Mouse (Mus musculus): ENCODE measurements around the gene Fkrp.
A peak's percentile ranks its signal among the peaks of the same experiment; 100 is the strongest.

The Fkrp gene

DNA sequence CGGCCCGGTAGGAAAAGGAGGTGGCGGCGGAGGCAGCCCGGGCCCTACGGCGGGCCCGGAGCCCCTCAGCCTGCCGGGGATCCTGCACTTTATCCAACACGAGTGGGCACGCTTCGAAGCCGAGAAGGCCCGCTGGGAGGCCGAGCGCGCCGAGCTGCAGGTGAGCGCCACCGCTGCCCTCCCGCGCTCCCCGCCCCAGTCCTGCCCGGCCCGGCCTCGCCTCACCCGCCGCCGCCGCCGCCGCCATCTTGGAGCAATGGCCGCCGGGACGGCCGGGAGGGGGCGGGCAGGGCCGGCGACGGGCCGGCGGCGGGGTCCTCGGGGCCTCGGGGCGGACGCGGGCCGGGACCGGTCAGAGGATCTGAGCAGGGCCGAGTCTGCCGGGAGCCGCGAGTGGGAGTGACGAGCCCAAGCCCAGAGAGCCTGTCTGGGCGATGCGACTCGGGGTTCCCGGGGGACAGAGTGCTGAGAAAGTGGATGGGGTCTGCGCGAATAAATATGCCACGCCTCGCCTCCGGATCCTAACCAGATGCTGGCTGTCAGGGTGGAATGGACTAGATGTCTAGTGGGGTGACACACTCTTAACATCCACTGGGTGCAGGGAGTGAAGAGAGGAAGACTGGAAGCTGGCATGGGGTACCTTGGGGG is at the start of gene Fkrp:
Gene Fkrp, minus strand, starts transcription at position 258 of the 648 bp plus-strand sequence.
- peak; percentile 22 to 55 for DNase-seq (ENCODE audit: low spot score in 2 of 2)

DNA sequence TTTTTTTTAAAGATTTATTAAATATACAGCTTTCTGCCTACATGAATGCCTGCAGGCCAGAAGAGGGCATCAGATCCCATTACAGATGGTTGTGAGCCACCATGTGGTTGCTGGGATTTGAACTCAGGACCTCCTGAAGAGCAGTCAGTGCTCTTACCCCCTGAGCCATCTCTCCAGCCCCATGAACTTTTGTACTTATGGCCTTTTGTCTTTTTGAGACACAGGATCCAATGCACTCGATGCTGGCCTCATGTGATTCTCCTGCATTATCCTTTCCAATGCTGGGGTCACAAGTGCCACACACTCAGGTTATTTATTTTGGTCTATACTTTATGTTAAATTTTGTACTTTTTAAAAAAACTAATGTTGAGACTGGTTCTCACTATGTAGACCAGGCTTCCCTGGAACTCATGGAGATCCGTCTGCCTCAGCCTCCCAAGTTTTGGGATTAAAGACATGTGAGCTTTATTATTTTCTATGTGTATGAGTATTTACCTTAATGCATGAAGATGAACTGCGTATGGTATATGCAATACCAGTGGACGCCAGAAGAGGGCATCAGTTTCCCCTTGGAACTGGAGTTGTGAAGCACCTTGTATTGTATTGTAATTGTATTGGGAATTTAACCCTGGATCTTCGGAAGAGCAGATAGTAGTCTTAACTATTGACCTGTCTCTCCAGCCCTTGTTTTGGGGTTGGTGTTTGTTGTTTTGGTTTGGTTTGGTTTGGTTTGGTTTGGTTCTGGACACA is 43.5 kb upstream of the Fkrp start:
- peak in 1 of 2 experiments; percentile 67 for DNase-seq (ENCODE audit: low spot score in 2 of 2)

DNA sequence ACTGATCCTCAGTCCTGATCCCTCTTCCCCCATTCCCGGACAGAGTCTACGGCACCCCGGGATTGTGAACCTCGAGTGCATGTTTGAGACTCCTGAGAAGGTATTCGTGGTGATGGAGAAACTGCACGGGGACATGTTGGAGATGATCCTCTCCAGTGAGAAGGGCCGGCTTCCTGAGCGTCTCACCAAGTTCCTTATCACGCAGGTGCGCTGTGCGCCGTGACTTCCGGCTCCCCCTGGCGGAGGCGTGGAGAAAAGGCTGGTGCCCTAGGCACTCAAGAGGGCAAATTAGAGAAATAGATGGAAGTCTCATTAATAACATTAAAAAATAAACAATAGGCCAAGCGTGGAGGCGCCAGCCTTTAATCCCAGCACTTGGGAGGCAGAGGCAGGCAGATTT is 41.8 kb upstream of the Fkrp start:
- DNase-seq (ENCODE audit: low spot score in 2 of 2): peak in 1 of 2 experiments; percentile 67

DNA sequence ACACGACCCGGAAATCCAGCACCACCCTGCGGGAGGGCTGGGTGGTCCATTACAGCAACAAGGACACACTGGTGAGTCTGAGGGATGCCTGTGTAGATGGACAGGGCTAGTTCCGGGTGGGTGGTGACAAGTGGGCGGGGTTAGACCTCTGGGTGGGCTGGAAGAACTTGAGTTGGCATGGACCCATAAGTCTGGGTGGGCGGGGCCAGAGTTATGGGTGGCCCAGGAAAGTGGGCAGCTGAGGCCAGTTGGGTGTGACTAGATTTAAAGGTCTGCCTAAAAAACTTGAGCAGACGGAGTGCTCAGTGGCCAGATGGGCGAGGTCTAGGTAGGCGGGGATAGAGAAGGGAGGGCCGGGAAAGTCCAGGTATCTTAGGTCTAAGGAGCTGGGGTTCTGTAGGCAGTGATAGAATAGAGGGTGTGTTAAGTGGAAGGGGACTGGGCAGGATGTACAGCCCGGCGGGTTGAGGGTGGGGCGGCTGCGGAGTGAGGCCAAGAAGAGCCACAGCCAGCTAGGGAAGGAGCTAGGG is 36.8 kb upstream of the Fkrp start:
- no peak for DNase-seq (ENCODE audit: low spot score in 2 of 2)

DNA sequence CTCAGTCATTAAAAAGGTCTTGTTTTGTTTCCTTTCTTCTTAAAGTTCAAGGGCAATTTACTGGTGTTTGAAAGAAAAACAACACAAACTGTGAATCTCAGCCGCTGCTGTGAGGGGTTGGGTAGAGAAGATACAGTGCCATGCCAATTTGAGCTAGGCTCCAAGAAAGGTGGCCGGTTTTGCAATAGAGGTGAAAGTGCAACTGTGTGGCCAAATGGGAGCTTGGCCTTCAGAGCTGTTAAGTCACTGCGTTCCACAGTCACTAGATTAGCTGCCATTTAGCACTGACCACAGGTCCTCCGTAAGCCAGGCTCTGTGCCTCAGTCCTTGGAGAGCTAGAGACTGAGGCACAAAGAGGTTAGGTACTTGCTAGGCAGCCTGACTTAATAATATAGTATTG is 35.1 kb upstream of the Fkrp start:
- DNase-seq (ENCODE audit: low spot score in 2 of 2): no peak

DNA sequence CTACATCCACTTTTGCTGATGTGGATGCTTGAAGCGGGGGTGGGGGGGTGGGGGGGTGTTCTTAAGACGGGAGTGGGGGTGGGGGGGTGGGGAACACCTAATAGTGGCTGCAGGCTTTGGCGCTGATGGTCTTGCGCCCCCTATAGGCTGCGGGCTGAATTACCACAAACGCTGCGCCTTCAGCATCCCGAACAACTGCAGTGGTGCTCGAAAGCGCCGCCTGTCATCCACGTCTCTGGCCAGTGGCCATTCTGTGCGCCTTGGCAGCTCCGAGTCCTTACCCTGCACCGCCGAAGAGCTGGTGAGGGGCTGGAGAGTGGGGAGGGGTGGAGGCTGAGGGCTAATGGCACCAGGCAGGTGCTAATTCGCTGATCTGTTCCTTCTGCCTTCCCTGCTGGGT is 32.0 kb upstream of the Fkrp start:
- DNase-seq (ENCODE audit: low spot score in 2 of 2): peak in 1 of 2 experiments; percentile 47

DNA sequence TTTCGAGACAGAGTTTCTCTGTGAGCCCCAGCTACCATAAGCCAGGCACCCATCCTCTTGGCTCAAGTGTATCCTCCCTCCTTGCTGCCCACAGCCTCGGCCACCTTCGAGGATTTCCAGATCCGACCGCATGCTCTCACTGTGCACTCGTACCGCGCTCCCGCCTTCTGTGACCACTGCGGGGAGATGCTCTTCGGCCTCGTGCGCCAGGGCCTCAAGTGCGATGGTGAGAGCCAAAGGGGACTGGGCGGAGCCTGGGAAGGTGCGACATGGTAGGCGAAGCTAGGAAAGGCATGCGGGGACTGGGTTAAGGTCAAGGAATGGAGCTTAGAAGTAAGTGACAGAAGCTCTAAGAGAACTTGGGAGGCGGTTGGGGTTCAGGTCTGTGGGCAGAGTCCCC is 31.0 kb upstream of the Fkrp start:
- DNase-seq (ENCODE audit: low spot score in 2 of 2): no peak

DNA sequence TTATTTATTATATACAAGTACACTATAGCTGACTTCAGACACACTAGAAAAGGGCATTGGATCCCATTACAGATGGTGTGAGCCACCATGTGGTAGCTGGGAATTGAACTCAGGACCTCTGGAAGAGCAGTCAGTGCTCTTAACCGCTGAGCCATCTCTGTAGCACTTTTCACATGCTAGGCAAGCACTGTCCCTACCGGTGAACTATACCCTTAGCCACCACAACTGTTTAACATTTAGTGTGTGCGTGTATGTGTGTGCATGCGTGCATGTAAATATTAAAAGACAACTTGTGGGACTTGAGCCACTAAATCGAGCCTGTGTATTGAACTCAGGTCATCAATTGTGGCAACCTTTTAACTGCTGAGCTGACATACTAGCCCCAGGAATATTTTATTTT is 30.2 kb upstream of the Fkrp start:
- DNase-seq (ENCODE audit: low spot score in 2 of 2): no peak

DNA sequence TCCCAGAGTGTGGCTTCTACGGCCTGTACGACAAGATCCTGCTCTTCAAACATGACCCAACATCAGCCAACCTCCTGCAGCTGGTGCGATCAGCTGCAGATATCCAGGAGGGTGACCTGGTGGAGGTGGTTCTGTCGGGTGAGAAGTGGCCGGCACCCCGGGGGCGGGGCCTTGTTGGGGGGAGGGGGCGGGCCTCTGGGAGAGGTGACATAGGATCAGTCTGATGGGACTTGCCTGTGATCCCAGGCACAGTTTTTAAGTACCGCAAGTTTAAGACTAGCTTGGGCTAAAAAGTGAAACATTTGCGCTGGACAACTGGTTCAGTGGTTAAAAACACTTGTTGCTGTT is 29.3 kb upstream of the Fkrp start:
- no peak for DNase-seq (ENCODE audit: low spot score in 2 of 2)

DNA sequence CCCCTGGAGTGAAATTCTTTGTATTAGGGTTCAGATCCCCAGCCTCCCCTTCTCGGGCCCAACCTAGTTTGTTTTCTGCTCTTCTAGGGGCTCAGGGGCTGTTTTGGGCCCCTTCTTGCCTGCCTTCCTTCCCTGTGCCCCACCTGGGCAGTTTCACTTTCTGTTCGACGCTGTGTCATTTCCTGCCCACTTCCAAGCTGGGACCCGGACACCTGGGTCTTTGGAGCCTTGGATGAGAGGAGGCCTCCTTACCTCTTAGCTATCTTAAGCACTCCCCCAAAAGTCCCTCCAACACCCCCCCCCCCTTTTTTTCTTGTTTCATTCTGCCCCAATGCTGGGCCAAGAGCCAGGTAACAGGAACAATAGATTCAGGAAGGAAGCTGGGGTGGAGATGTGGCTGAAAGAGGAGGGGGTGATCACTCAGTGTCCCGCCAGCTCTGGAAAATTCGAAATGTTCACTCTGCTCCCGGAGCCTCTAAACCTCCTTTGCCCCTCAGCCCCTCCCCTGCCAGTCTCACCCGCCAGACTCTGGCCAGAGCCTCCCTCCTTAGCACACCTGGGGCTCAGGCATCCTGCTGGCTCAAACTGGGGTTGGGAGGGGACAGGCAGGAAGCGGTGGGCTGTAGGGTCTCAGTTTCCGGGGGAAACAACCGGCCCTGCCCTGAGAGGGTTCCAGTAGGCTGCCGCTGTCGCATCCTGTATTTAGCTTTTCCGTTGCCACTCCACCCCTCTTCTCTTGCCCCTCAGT is 28.7 kb upstream of the Fkrp start:
- peak; percentile 78 to 82 for DNase-seq (ENCODE audit: low spot score in 2 of 2)

DNA sequence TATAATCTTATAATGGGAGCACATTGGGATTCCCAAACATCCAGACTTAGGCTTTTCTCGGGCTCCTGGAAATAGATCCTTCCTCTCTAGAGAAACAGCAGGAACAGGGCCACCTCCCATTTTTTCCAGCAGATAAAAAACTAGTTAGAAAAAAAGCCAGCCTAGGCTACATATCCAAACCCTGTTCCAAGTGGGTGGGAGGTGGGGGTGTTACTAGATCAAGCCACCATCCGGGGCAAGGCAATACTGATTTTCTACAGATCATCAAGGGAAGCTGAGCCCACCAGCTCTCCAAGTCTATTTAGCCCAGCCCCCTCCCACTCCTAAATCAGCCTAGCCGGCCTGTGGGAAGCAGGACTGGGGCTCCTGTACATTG is 28.2 kb upstream of the Fkrp start:
- DNase-seq (ENCODE audit: low spot score in 2 of 2): peak in 1 of 2 experiments; percentile 30

DNA sequence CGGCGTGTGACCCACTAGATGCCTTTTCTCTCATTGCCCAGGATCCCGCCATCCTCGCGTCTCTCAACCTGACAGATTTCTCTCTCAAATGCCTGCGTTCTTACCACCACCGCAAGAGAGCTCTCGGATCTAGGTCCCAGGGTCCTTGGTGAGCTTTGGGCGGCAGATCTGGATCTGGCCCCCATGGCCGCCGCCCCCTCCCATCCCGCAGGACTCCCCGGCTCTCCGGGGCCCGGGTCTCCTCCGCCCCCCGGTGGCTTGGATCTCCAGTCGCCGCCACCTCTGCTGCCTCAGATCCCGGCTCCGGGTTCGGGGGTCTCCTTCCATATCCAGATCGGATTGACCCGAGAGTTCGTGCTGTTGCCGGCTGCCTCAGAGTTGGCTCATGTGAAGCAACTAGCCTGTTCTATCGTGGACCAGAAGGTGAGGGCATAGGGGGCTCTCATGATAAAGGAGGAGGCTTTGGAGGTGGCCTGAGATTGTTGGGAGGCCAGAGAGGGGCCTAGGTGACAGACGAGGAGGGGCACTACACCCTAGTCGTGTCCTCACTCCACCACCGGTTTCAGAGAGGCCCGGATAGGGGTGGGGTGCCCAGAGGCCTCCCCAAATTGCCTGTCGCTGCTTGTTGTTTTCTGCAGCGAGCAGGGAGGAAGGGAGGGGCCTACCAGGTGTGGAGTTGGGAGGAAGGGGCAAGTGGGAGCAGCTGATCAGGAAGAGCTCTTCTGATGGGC is 27.1 kb upstream of the Fkrp start:
- DNase-seq (ENCODE audit: low spot score in 2 of 2): peak; percentile 79 to 82

DNA sequence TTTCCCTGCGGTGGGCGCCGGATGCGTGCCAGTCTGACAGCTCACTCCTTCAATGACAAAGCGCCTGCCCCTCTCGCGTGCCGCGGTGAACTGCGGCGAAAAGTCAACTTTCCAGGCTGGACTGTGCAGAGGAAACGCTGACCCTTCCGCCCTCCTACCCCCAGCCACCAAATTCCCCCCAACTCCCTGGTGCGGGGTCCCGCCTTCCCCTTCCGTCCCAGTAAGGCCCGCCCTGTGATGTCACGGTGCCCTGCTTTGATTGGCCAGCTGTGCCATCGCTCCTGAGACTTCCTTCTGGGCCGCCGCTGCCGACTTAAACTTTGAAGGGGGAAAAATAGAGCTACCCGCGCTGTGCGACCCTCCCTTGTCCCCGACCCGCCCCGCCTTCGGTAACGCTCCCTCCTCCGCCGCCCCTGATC is 26.1 kb upstream of the Fkrp start, which contains the start of gene Prkd2:
Gene Prkd2, plus strand, starts transcription at position 258 of the 419 bp plus-strand sequence.
- DNase-seq (ENCODE audit: low spot score in 2 of 2): peak; percentile 91 to 94

DNA sequence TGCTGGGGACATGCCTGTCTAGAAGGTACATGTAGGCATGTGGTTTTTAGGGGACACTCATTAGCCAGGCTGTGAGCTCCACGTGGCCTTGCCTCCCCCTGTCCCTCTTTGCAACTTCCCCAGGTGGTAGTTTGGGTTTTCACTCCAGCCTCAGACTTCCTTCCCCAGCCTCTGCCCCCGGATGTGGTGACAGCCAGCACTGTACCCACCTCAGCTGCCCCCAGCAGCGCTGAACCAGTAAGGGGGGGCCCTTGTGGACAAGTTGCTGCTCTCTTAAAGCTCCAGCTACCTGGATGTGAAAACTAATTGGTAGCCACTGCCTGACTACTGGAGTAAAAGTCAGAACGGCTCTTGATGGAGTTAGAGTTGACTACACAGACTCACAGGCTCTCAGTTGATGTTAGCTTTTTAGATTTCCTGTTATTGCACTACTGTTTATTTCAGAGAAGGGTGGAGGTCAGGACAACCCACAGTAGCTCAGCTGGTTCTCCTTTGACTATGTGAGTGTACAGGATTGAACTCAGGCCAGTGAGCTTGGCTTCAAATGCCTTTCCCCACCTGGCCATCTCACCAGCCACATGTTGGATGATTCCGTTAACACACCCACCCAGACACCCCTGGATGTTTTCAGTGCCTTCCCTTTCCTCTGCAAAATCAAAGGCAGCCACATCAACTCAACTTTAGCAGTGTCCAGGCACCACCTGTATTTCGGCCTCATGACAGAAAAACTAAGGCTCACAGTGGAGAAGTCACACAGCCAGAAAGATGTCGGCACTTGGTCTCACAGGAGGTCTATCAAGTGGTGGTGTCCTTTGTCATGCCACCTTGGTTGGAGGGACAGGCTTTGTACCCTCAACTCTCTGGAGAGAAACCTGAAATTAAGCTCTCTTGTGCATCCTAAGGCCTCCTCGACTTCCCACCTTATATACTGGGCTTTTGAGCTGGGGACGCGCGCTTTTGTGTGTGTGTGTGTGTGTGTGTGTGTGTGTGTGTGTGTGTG is 25.3 kb upstream of the Fkrp start:
- DNase-seq (ENCODE audit: low spot score in 2 of 2): peak; percentile 84 to 87

DNA sequence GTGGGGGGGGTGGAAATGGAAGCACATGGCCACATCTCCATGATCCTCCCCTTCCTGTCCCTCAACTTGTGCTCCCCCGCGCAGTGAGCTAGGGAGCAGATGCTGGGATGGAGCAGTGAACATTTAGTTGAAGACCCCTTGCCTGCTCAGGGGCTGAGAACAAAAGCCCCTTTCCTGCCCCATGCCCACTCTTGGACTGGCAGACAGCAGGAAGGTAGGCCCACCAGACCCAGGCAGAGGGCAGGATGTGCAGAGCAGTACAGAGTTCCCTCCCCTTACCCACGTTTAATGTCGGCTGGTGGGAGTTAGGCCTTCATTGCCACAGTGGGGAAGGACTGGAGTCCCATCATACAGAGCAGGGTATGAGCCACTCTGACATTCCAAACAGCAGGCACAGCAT is 24.5 kb upstream of the Fkrp start:
- peak; percentile 36 to 49 for DNase-seq (ENCODE audit: low spot score in 2 of 2)

DNA sequence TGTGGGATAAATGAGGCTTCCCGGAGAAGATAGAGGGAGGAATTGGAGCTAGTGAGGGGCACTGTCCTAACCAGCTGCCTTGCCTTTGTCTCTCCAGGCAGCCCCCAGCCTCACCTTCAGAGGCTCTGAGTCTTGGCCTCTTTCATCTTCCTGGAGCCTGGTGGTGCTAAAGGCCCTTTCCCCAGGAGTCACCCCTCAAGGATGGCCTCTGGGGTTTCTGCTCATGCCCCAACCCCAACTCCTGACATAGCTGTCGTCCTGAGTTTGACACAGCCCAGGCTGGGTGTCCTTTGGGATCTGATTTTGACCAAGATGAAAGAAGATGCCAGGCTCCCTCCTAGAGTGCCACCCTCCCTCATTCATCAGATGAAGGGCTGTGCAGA is 23.6 kb upstream of the Fkrp start:
- DNase-seq (ENCODE audit: low spot score in 2 of 2): no peak

DNA sequence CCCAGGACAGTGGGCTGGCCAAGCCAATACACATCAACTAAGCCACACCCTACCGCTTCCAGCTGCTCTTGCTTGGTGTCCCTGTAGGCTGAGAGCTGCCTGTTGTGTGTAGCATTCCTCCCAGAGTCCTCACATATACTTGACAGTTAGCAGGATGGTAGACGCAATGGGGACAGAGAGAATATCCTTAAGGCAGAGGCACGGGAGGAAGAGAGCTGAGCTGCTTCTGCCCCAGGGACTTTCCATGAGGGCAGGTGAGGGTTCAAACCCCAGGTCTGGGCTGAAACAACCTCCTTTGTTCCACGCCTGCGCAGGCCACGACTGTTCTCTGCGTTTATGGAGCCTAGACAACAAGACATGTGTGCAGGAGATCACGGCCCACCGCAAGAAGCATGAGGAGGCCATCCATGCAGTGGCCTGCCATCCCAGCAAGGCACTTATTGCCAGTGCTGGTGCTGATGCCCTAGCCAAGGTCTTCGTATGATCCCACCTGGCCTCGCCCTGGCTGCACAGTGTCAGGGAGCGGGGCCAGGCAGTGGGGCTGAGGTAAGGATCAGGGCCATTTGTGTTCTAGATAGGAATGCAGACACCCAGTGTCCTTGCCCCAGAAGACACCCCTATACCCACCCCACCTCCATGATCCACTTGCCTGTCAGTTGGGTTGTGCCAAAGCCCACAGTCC is 23.0 kb upstream of the Fkrp start:
- no peak for DNase-seq (ENCODE audit: low spot score in 2 of 2)

DNA sequence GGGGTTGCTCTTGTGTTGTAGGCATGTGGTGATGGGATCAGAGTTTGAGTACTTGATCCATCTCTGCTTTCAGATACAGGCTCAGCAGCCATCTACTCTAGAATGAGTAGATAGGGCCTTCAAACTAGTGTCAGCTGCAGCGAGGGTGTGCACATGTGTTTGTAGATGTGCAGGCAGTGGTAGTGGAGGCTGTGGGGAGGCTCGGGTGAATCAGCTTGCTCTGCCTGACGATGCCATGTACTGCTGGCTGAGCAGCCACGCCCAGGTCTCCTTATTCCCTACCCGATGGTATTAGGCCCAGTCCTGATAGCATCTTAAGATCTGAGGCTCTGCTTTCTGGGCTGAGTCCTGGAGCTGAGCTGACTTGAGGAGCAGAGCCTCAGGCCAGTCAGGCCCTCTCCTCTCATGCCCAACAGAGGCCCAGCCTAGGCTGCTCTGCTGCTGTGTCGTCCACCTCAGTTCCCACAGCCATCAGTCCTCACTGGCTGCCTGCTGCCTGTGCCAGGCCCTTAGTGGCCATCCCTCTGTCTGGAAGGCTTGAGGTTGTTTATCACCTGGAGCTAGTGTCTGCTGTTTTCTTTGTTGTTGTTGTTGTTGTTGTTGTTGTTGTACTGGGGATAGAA is 22.4 kb upstream of the Fkrp start:
- DNase-seq (ENCODE audit: low spot score in 2 of 2): no peak
